Mouse (Mus musculus) cerebellum, adult 2 months (tissue): ENCODE data around the gene Slc44a1.

Experiments used
- CTCF ChIP-seq: fragments of 200-500 bp; IDR thresholded peaks from 2 replicates; pipeline ENCODE4 v1.5.1; 2011; ENCODE audit warnings: low read depth, mild to moderate bottlenecking, control low read depth, low read length, moderate library complexity, borderline replicate concordance; ENCODE audit not compliant: insufficient read depth
- POLR2A ChIP-seq: fragments of 200-500 bp; IDR thresholded peaks from 2 replicates; pipeline ENCODE4 v1.6.1; 2011; ENCODE audit warnings: low read length, control low read depth, borderline replicate concordance; ENCODE audit not compliant: insufficient read depth

DNA sequence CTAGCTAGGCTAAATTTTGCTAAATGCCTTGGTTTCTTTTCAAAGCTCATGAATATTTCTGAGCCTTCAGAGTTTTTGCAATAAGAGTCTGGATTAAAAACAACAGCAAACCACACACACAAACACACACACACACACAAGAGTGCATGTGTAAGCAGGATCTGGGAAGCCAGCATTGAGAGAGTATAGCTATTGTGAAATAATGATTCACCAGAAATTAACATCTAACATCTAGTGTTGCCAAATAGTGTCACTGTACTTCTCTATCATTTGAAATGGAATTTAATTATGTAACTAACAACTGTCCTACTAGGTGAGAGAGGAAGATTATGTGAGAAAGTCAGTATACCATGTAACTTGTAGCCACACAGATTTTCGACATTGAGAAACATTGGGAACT, 126.9 kb downstream of the Slc44a1 start:
- TF ChIP-seq CTCF, result no peak
- TF ChIP-seq POLR2A, result no peak
